Mouse (Mus musculus): ENCODE results near the gene Zfp536.

DNA sequence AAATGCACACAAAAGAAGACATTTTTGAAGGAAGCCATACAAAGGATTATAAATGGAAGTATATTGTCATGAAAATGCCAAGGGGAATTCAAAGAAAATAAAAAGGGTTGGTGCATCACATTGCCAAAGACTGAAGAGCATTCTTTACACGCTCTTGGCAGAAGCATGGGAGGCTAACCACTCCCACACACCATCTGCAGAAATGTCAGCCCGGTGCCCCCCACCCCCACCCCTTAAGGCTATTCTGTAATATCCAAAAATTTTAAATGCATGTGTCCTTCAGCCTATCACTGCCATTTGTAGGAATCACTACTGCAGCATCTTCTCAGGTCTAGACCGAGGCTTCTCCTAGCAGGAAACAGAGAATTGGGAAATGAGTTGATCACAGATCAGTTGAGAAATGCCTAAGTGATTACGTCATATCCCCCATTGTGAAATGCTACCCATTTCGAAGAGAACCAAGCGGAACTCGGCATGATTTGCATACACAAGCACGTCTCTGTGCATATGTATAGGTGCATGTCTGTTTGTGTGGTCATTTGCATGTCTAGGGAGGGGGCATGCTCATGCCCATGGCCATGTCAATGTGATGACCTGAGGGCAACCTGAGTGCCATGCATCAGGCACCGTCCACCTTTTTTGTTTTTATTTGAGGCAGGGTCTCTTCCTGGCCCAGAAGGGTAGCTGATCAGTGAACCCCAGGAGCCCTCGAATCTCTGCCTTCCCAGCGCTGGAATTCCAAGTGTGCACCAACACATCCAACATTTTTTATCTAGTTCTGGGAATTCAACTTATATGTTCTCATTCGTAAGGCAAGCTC lies 179.0 kb downstream of the Zfp536 start:
- TF ChIP-seq POLR2A (IDR thresholded peaks at IDR 0.05; ENCODE audit: insufficient read length, low read depth) (no peak), USF1 (IDR thresholded peaks at IDR 0.05; ENCODE audit: low read depth) (no peak), SRF (IDR thresholded peaks at IDR 0.05; ENCODE audit: control insufficient read depth, insufficient read length, low read depth) (no peak), REST (IDR thresholded peaks at IDR 0.05; ENCODE audit: insufficient read depth, insufficient read length) (no peak), CEBPB (IDR thresholded peaks at IDR 0.05; ENCODE audit: insufficient read depth, poor library complexity, severe bottlenecking) (no peak), MYOD1 (IDR thresholded peaks at IDR 0.05; ENCODE audit: control insufficient read depth in 1 of 3, insufficient read length in 2 of 3, low read depth in 2 of 3) (no peak), MAX (IDR thresholded peaks at IDR 0.05; ENCODE audit: low read depth) (no peak), POLR2AphosphoS2 (IDR thresholded peaks at IDR 0.05; ENCODE audit: insufficient read length, low read depth) (no peak), TCF3 (IDR thresholded peaks at IDR 0.05; ENCODE audit: insufficient read length, low read depth) (no peak), E2F4 (IDR thresholded peaks at IDR 0.05; ENCODE audit: insufficient read depth) (no peak), MYOG (IDR thresholded peaks at IDR 0.05; ENCODE audit: control insufficient read depth in 1 of 3, insufficient read depth in 1 of 3, insufficient read length in 2 of 3, low read depth in 2 of 3) (no peak), TCF12 (IDR thresholded peaks at IDR 0.05; ENCODE audit: insufficient read depth, poor library complexity, severe bottlenecking) (no peak)
